Mouse (Mus musculus): ENCODE results near the gene Slc39a11. TPM values are rescaled to one million over a fixed set of nuclear protein-coding genes. Genes with fewer than 3 reads are reported as not detected.
A peak's percentile ranks its signal among the peaks of the same experiment; 100 is the strongest.

The Slc39a11 gene
- polyA plus RNA-seq, 1 experiment from 2014 or later: 40.1 TPM

DNA sequence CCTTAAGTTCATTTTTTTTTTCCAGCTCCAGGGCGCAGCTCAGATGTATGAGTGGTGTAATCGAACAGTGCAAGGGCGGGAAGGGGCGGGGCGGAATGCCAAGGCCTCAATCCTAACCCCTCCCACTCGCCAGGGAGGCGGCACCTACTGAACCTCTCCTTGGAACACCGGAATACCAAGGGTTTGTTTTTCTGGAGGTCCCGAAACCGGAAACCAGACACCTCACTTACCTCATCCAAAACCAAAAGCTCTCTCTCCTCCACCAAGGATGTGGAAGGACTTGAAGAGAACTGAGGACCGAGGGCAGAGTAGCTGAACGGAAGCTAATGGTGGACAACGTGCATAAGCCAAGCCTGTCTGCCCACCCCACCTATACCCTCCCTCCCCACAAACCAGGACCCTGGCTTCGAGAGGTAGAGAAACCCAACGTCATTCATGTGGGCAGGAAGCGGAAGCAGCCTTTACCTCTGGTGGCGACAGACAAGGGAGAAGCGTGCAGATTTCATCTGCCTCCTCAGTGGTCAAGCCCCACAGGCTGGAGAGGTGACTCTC lies 441.3 kb downstream of the Slc39a11 start:
- no peak overlapping the region for H3K27ac ChIP-seq (ENCODE audit: low read depth, low read length)
- ATAC-seq: no peak
- no peak overlapping the region for H3K4me3 ChIP-seq (ENCODE audit: low read length)
- H3K9me3 ChIP-seq (ENCODE audit: control insufficient read depth, low read length): no peaks in the 10 kb centered on the region
- H3K4me2 ChIP-seq (ENCODE audit: low read length): no peak overlapping the region
- no peaks in the 10 kb centered on the region for H3K36me3 ChIP-seq (ENCODE audit: control insufficient read depth, insufficient read depth, low read length)
- H3K27me3 ChIP-seq (replicated peaks; ENCODE audit: control insufficient read depth, insufficient read depth, low read length): no peaks in the 10 kb centered on the region
- no peaks in the 10 kb centered on the region for H3K4me1 ChIP-seq (ENCODE audit: control insufficient read depth, insufficient read depth, low read depth, low read length)
- WGBS: 79% methylated on average over 18 of the region's 18 CpGs
- no peak overlapping the region for H3K9ac ChIP-seq (ENCODE audit: low read depth, low read length)

DNA sequence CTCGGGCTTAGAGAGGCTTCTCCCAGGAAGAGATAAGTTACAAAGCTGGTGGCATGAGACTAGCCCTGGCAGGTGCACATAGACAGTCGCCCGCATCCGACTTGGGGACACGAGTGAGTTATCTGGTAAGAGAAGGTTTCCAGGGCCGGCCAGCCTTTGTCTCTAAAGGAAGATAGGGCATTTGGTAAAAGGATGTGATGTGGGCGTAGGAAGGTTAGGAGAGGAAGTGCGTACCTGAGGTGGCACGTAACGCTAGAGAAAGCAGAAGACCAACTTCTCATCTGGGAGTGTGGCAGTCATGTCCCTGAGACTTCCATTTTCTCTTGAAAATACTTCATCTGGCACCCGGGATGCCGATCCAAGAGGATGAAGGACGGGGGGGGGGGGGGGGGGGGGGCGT lies 441.9 kb downstream of the Slc39a11 start:
- no peak overlapping the region for H3K9ac ChIP-seq (ENCODE audit: low read depth, low read length)
- H3K36me3 ChIP-seq (ENCODE audit: control insufficient read depth, insufficient read depth, low read length): no peaks in the 10 kb centered on the region
- no peak overlapping the region for H3K4me2 ChIP-seq (ENCODE audit: low read length)
- H3K27ac ChIP-seq (ENCODE audit: low read depth, low read length): no peak overlapping the region
- H3K9me3 ChIP-seq (ENCODE audit: control insufficient read depth, low read length): no peaks in the 10 kb centered on the region
- H3K4me3 ChIP-seq (ENCODE audit: low read length): no peak overlapping the region
- ATAC-seq: no peak
- H3K4me1 ChIP-seq (ENCODE audit: control insufficient read depth, insufficient read depth, low read depth, low read length): no peaks in the 10 kb centered on the region
- no peaks in the 10 kb centered on the region for H3K27me3 ChIP-seq (replicated peaks; ENCODE audit: control insufficient read depth, insufficient read depth, low read length)
- 87% methylated on average over 13 of the region's 14 CpGs for WGBS

DNA sequence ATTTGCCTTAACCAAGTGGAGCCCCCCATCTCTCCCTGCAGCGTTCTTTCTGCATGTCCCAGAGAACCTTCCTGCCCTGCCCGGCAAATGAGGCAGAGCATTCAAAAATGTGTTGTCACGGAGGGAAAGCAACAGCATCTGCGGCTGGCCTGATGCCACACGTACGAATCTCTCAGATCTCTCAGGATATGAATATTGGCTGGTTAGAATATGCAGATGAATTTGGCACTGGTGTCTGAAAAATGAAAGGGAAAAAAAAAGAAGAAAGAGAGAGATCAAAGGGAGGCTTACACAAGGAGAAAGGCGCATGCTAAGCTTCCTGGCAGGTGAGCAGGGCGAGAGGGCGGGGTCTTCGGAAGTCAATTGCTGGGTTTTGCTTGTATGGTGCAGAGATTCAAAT lies 443.8 kb downstream of the Slc39a11 start:
- Histone ChIP-seq H3K27me3 (replicated peaks; ENCODE audit: control insufficient read depth, insufficient read depth, low read length) (no peaks in the 10 kb centered on the region), H3K9me3 (ENCODE audit: control insufficient read depth, low read length) (no peaks in the 10 kb centered on the region), H3K36me3 (ENCODE audit: control insufficient read depth, insufficient read depth, low read length) (no peaks in the 10 kb centered on the region), H3K4me1 (ENCODE audit: control insufficient read depth, insufficient read depth, low read depth, low read length) (no peaks in the 10 kb centered on the region), H3K4me2 (ENCODE audit: low read length) (no peak overlapping the region), H3K9ac (ENCODE audit: low read depth, low read length) (no peak overlapping the region), H3K27ac (ENCODE audit: low read depth, low read length) (no peak overlapping the region), H3K4me3 (ENCODE audit: low read length) (no peak overlapping the region)
- 54% methylated on average over 10 of the region's 10 CpGs for WGBS
- no peak for ATAC-seq

DNA sequence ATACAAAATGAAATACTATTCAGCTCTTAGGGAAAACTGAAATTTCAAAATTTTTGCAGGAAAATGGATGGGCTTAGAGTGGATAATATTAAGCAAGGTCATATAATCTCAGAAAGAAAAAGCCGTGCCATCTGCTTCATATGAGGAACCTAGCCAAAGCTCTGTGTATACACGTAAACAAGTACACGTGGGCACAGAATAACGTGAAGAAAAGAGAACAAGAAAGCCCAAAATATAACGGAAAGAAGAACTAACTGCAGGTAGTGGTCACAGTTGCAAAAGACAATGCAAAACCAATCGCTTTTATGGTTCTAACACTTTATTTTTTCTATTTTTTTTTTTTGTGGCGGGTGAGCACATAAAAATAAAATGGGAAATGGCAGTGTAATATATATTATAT lies 446.9 kb downstream of the Slc39a11 start:
- no peak for ATAC-seq

DNA sequence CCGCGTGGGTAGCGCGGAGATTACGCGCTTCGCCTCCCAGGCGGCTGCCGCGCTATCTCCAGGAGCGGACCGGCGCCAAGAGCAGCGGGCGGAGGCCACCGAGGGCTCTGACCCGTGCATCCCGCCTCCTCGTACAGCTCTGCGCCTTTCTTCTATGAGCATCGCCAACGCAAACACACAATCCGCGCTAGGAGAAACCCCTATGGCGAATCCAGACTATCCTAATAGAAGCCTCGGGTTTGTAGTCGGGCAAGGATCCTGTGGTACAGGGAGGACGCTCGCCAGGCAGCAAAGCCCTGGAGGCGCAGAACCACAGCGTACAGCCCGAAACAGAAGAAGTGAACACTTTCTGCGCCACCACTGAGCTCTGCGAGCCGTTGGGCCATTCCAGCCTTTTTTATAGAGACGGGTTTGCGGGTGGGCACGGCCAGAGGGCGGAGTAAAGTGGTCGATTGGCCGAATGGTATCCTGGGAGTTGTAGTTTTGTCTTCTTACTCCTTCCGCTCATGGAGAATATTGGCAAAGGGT lies 448.3 kb downstream of the Slc39a11 start:
- Histone ChIP-seq H3K9me3 (ENCODE audit: control insufficient read depth, low read length) (no peaks in the 10 kb centered on the region), H3K27me3 (replicated peaks; ENCODE audit: control insufficient read depth, insufficient read depth, low read length) (no peaks in the 10 kb centered on the region), H3K4me3 (ENCODE audit: low read length) (peak overlapping the region; percentile 70), H3K27ac (ENCODE audit: low read depth, low read length) (peak overlapping the region; percentile 83), H3K4me2 (ENCODE audit: low read length) (peak overlapping the region; percentile 86), H3K36me3 (ENCODE audit: control insufficient read depth, insufficient read depth, low read length) (no peaks in the 10 kb centered on the region), H3K9ac (ENCODE audit: low read depth, low read length) (peak overlapping the region; percentile 82), H3K4me1 (ENCODE audit: control insufficient read depth, insufficient read depth, low read depth, low read length) (peaks cover 8% of the 10 kb centered on the region; the same call in 1 of the 2 replicates)
- peak; percentile 95 for ATAC-seq
- WGBS: 0% methylated on average over 41 of the region's 42 CpGs

More for the DNA sequence above, 446.9 kb downstream of the Slc39a11 start:
- H3K9me3 ChIP-seq (ENCODE audit: control insufficient read depth, low read length): no peaks in the 10 kb centered on the region
- peaks cover 8% of the 10 kb centered on the region; the same call in 1 of the 2 replicates for H3K4me1 ChIP-seq (ENCODE audit: control insufficient read depth, insufficient read depth, low read depth, low read length)
- H3K27me3 ChIP-seq (replicated peaks; ENCODE audit: control insufficient read depth, insufficient read depth, low read length): no peaks in the 10 kb centered on the region
- H3K27ac ChIP-seq (ENCODE audit: low read depth, low read length): no peak overlapping the region
- H3K4me2 ChIP-seq (ENCODE audit: low read length): no peak overlapping the region
- 88% methylated on average over 7 of the region's 7 CpGs for WGBS
- no peaks in the 10 kb centered on the region for H3K36me3 ChIP-seq (ENCODE audit: control insufficient read depth, insufficient read depth, low read length)
- no peak overlapping the region for H3K4me3 ChIP-seq (ENCODE audit: low read length)
- H3K9ac ChIP-seq (ENCODE audit: low read depth, low read length): no peak overlapping the region

DNA sequence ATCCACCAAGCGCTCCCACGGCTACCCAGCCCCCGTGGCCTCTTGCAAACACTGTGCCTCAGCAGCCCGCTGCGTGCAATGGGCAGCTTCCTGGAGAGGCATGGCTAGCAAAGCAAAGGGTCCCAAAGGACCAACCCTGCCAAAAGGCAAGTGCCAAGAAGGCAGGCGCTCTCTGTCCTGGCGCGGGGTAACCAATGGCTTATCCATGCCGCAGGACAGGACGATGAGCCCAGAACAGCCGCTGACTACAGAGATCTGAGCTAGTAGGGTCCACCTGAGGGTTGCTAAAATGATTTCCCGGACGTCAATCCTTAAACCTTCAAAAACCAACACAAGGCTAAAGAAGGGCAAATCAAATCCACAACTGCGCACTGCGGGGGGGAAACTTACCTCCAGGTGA lies 449.0 kb downstream of the Slc39a11 start:
- H3K9me3 ChIP-seq (ENCODE audit: control insufficient read depth, low read length): no peaks in the 10 kb centered on the region
- 9% methylated on average over 15 of the region's 15 CpGs for WGBS
- peak overlapping the region; percentile 86 for H3K4me2 ChIP-seq (ENCODE audit: low read length)
- H3K4me1 ChIP-seq (ENCODE audit: control insufficient read depth, insufficient read depth, low read depth, low read length): peaks cover 8% of the 10 kb centered on the region; the same call in 1 of the 2 replicates
- H3K36me3 ChIP-seq (ENCODE audit: control insufficient read depth, insufficient read depth, low read length): no peaks in the 10 kb centered on the region
- no peaks in the 10 kb centered on the region for H3K27me3 ChIP-seq (replicated peaks; ENCODE audit: control insufficient read depth, insufficient read depth, low read length)
- peak overlapping the region; percentile 82 for H3K9ac ChIP-seq (ENCODE audit: low read depth, low read length)
- H3K27ac ChIP-seq (ENCODE audit: low read depth, low read length): no peak overlapping the region
- peak; percentile 27; the same call in 1 of the 2 replicates for ATAC-seq
- peak overlapping the region; percentile 70 for H3K4me3 ChIP-seq (ENCODE audit: low read length)

DNA sequence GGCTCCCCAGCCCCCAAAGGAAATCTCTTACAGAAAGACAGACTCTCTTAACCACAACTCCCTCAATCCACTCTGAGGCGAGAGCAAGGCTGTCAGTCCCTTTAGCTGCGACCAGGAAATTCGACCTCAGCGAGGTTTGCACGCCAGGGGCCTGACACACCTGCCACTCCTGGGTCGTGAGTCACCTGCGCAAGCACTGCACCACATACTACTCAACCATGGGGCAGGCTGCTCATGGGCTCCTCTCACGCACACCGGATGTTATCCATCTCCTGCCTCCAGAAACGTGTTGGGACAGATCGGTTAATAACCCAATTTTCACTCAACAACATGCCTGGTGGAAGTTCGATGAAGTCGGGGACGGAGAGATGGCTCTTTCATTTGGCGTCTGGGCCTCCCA lies 451.3 kb downstream of the Slc39a11 start:
- Histone ChIP-seq H3K27ac (ENCODE audit: low read depth, low read length) (no peak overlapping the region), H3K9ac (ENCODE audit: low read depth, low read length) (no peak overlapping the region), H3K9me3 (ENCODE audit: control insufficient read depth, low read length) (no peaks in the 10 kb centered on the region), H3K27me3 (replicated peaks; ENCODE audit: control insufficient read depth, insufficient read depth, low read length) (no peaks in the 10 kb centered on the region), H3K36me3 (ENCODE audit: control insufficient read depth, insufficient read depth, low read length) (no peaks in the 10 kb centered on the region), H3K4me2 (ENCODE audit: low read length) (peak overlapping the region; percentile 86), H3K4me3 (ENCODE audit: low read length) (no peak overlapping the region), H3K4me1 (ENCODE audit: control insufficient read depth, insufficient read depth, low read depth, low read length) (peaks cover 8% of the 10 kb centered on the region; the same call in 1 of the 2 replicates)
- WGBS: 84% methylated on average over 15 of the region's 15 CpGs
- no peak for ATAC-seq

DNA sequence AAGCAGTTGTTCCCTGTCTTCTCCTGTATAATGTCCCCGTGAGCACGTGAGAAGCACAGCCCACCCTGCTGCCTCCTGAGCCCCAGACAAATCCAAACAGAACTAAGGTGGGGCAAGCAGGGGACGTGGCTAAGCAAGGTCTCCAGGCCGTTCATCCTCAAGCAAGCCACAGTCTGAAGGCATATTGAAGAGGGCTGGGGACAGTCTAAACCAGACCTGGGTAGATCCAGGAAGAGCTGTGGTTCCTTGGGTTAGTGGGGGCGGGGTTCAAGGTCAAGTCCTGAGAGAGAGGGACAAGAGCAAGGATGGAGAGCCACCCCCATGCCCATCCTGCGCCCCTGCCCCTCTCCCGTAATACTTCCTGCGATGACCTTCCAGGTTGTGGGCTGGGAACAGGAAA lies 452.3 kb downstream of the Slc39a11 start:
- Histone ChIP-seq H3K9ac (ENCODE audit: low read depth, low read length) (no peak overlapping the region), H3K36me3 (ENCODE audit: control insufficient read depth, insufficient read depth, low read length) (no peaks in the 10 kb centered on the region), H3K27ac (ENCODE audit: low read depth, low read length) (no peak overlapping the region), H3K27me3 (replicated peaks; ENCODE audit: control insufficient read depth, insufficient read depth, low read length) (no peaks in the 10 kb centered on the region), H3K9me3 (ENCODE audit: control insufficient read depth, low read length) (no peaks in the 10 kb centered on the region), H3K4me1 (ENCODE audit: control insufficient read depth, insufficient read depth, low read depth, low read length) (peaks cover 11% of the 10 kb centered on the region), H3K4me2 (ENCODE audit: low read length) (no peak overlapping the region), H3K4me3 (ENCODE audit: low read length) (no peak overlapping the region)
- ATAC-seq: no peak
- WGBS: 86% methylated on average over 8 of the region's 8 CpGs

DNA sequence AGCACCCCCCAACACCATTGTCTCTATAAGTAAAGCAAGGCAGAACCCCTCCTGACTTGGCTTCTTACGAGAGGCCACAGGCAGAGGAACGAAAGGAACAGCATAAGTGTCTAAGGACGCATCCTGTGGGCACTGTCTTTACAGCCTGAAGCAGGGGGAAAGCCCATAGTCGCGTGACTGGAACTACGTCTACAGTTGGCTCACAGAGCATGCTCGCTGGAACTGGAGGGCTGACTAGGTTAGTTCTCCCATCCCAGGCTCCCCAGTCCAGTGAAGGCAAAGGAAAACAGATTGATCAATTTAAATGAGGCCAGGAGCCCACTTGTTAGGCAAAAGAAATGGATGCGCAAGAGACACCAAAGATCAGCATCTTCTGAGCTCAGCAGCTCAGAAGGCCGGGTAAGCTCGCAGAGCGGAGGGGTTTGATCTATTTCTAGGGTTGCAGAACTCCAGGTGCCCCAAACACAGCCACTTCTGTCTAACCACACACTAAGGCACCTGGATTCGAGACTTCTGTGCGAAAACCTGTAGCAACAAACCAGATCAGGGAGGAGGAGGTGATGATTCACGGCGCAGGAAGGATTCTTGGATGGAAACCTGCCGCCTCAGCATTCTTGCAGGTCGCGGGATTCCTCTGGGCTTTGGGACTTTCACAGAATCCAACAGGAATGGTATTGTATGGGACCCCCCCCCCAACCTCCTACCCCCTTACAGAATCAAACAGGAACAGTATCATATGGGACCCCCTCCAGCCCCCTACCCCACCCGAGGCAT lies 453.5 kb downstream of the Slc39a11 start:
- no peak for ATAC-seq

More for the DNA sequence above, 453.5 kb downstream of the Slc39a11 start:
- WGBS: 85% methylated on average over 19 of the region's 19 CpGs
- H3K27me3 ChIP-seq (replicated peaks; ENCODE audit: control insufficient read depth, insufficient read depth, low read length): no peaks in the 10 kb centered on the region
- H3K4me1 ChIP-seq (ENCODE audit: control insufficient read depth, insufficient read depth, low read depth, low read length): peaks cover 12% of the 10 kb centered on the region
- no peak overlapping the region for H3K4me3 ChIP-seq (ENCODE audit: low read length)
- H3K4me2 ChIP-seq (ENCODE audit: low read length): no peak overlapping the region
- H3K36me3 ChIP-seq (ENCODE audit: control insufficient read depth, insufficient read depth, low read length): no peaks in the 10 kb centered on the region
- no peak overlapping the region for H3K9ac ChIP-seq (ENCODE audit: low read depth, low read length)
- H3K27ac ChIP-seq (ENCODE audit: low read depth, low read length): no peak overlapping the region
- H3K9me3 ChIP-seq (ENCODE audit: control insufficient read depth, low read length): no peaks in the 10 kb centered on the region

Measured in hindbrain, embryonic 16.5 days (tissue).